In the genomic region with DNA sequence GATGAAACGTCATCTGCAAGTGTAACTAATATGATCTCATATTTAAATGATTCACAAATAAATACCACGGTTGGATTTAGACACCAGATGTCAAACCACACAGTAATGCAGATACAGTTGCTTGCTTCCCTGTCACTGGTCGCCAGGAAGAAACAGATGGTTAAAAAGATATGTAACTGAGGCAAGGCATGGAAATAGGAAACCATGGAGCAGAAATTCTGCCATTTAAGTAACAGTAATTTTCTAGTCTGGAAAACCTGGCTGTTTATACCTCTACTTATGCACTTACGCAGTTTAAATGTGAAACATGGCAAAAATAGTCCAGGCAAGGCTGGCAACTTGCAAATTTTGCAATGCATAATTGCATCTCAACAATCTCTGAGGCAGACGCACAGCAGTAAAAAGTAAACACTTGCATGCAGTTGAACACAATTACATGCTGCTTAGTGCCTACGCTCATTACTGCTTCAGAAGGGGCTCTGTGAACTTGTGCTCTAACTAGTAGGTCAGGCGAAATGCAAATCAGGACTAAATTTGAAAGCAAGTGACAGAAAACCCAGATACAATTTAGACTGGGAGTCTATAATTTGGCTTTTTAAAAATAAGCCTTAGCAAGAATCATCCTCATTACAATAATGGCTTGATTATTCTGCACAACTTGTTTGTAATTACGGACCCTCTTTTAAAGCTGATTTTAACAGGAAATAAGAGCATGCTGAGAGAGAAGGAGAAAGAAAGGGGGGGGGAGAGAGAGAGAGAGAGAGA, we compare ENCODE assay signal across 14 mouse cellular contexts.
DNase-seq lines count a peak whose midpoint lies in the region; ATAC-seq lines count a peak whose summit lies in the region.
"Had no signal": no experiment of that assay in that cellular context is flagged by ENCODE, and none has a peak within 500 bp of the region (broad histone marks: within the 10 kb centered on the region; RNA-seq: fewer than 3 reads in every experiment).

No protein-coding gene starts in this region.

- no peaks in the 10 kb centered on the region for H3K27me3 ChIP-seq in midbrain, embryonic 14.5 days (ENCODE audit: control insufficient read depth, insufficient read depth, low read length)
- H3K27me3 ChIP-seq: liver, embryonic 13.5 days had no signal

- no peak overlapping the region for H3K4me2 ChIP-seq in midbrain, embryonic 14.5 days (ENCODE audit: low read length)
- H3K4me2 ChIP-seq: liver, embryonic 13.5 days had no signal

- H3K27ac ChIP-seq in midbrain, embryonic 14.5 days (replicated peaks; ENCODE audit: low read depth, low read length): peak overlapping the region; percentile 41; the same call in 1 of the 2 replicates
- H3K27ac ChIP-seq: liver, embryonic 13.5 days had no signal

- no peaks in the 10 kb centered on the region for H3K9me3 ChIP-seq in midbrain, embryonic 14.5 days (ENCODE audit: control insufficient read depth, low read length)
- H3K9me3 ChIP-seq: liver, embryonic 13.5 days had no signal

- DNase-seq in frontal cortex, postnatal 25 days (ENCODE audit: low spot score in 2 of 2): no peak
- peak; percentile 9 for DNase-seq in right cerebral cortex, adult 18-20 months
- no peak for DNase-seq in right cerebral cortex, postnatal 14 days
- DNase-seq in midbrain, embryonic 14.5 days: peak; percentile 20
- DNase-seq in urinary bladder, postnatal 36 days (ENCODE audit: low spot score in 2 of 2): no peak
- no peak for DNase-seq in heart, adult 8-10 months (ENCODE audit: low spot score)
- no peak for DNase-seq in thymus, adult 18-20 months
- DNase-seq: adrenal gland, postnatal 36 days; cerebellum, adult 11-12 months; gastrocnemius, postnatal 10 days; kidney, postnatal 10 days; liver, embryonic 13.5 days; lung, postnatal 10 days had no signal

- H3K36me3 ChIP-seq in midbrain, embryonic 14.5 days (ENCODE audit: control insufficient read depth, insufficient read depth, low read length): no peaks in the 10 kb centered on the region
- H3K36me3 ChIP-seq: liver, embryonic 13.5 days had no signal

- WGBS in midbrain, embryonic 14.5 days: 53% methylated on average over 8 of the region's 8 CpGs

- H3K4me1 ChIP-seq in midbrain, embryonic 14.5 days (ENCODE audit: control insufficient read depth, insufficient read depth, low read length): peaks cover 6% of the 10 kb centered on the region
- H3K4me1 ChIP-seq: liver, embryonic 13.5 days had no signal

- no peak overlapping the region for H3K4me3 ChIP-seq in midbrain, embryonic 14.5 days (replicated peaks; ENCODE audit: low read depth, low read length)
- H3K4me3 ChIP-seq: liver, embryonic 13.5 days had no signal

- peak; percentile 91 for ATAC-seq in frontal cortex, adult (ENCODE audit: low TSS enrichment)
- no peak for ATAC-seq in midbrain, embryonic 14.5 days (ENCODE audit: low FRiP score, low TSS enrichment)

- no peak overlapping the region for H3K9ac ChIP-seq in midbrain, embryonic 14.5 days (replicated peaks; ENCODE audit: low read length)
- H3K9ac ChIP-seq: liver, embryonic 13.5 days had no signal

Comparison
In these comparisons a context has a peak if more than half of its experiments do, and no peak if none do; other contexts are left out.
1. DNase-seq: peak in right cerebral cortex, adult 18-20 months (single experiment) and midbrain, embryonic 14.5 days (single experiment); none in frontal cortex, postnatal 25 days (0 of 2), right cerebral cortex, postnatal 14 days (single experiment), urinary bladder, postnatal 36 days (0 of 2), heart, adult 8-10 months (single experiment) and thymus, adult 18-20 months (0 of 2).